Mouse (Mus musculus) G1E (cell line): ENCODE results near the gene Wdr38.

Experiments
- CTCF ChIP-seq: IDR thresholded peaks from 2 replicates; pipeline ENCODE4 v1.5.1; 2012; ENCODE audit warnings: low read depth, low read length, inconsistent platforms, mixed read lengths
- TAL1 ChIP-seq: conservative IDR thresholded peaks from 2 replicates; pipeline ENCODE4 v1.6.1; 2012; ENCODE audit warnings: low read depth, low read length, inconsistent platforms, mixed read lengths

DNA sequence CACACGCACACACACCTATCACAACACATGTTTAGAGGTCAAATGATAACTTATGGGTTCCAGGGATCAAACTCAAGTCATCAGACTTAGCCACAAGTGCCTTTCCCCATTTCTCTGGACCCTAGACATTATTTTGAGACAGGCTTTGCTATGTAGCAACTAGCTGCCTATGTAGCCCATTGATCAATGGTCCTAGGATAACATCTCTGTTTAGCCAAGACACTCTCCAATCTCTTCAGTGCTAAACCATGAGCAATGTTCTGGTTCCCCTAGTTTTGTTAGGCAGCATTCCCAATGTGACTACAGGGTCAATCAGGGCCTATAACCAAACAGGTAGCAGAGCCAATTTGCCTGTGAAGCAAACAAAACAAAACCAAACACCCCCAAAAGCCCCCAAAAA, 51.2 kb downstream of the Wdr38 start:
- TF ChIP-seq CTCF (no peak), TAL1 (no peak)
